Mouse (Mus musculus): ENCODE measurements around the gene Btbd35f21.
"Not testable (repeated sequence)": the region's sequence is repeated elsewhere in the genome, so short reads cannot be mapped to it uniquely, and the experiment has no call there.

Gene Btbd35f21

GRCm38 (mm10) chrX:32725809-32726208, at the start of gene Btbd35f21:
Gene Btbd35f21, plus strand, starts transcription at chrX:32726109.
- DNase-seq (ENCODE audit: low spot score in 2 of 2): not testable (repeated sequence)

Measured in right cerebral cortex, postnatal 36 days (tissue).